Mouse (Mus musculus) C2C12 (cell line): Measurements from ENCODE around the gene Clip1.

Experiments used
- CEBPB ChIP-seq: IDR thresholded peaks from one replicate; pipeline ENCODE4 v1.6.1; 2011; ENCODE audit warnings: low read depth, mild to moderate bottlenecking, control low read depth, moderate library complexity
- CTCF ChIP-seq: IDR thresholded peaks from one replicate; pipeline ENCODE4 v1.5.1; 2011; ENCODE audit not compliant: control insufficient read depth, insufficient read depth, insufficient read length
- FOSL1 ChIP-seq: IDR thresholded peaks from one replicate; pipeline ENCODE4 v1.8.0; 2011; ENCODE audit warnings: mild to moderate bottlenecking, low read length; ENCODE audit not compliant: poor library complexity, insufficient read depth, severe bottlenecking
- MAX ChIP-seq: IDR thresholded peaks from one replicate; pipeline ENCODE4 v1.6.1; 2011; ENCODE audit warnings: mild to moderate bottlenecking, control low read depth
- MYOD1 ChIP-seq: IDR thresholded peaks from one replicate; pipeline ENCODE4 v1.6.1; 2011; ENCODE audit warnings: low read depth; ENCODE audit not compliant: control insufficient read depth, insufficient read length
- MYOG ChIP-seq: IDR thresholded peaks from one replicate; pipeline ENCODE4 v1.6.1; 2011; ENCODE audit not compliant: control insufficient read depth, insufficient read length; ENCODE audit errors: extremely low read depth
- USF1 ChIP-seq: IDR thresholded peaks from one replicate; pipeline ENCODE4 v1.6.1; 2011; ENCODE audit warnings: low read depth, mild to moderate bottlenecking, control low read depth, moderate library complexity

GRCm38 (mm10) chr5:123580043-123580442 lies 104.4 kb downstream of the Clip1 start:
- TF ChIP-seq CTCF (no peak), MAX (no peak), USF1 (no peak), MYOG (no peak), MYOD1 (no peak), CEBPB (no peak), FOSL1 (no peak)
